Mouse (Mus musculus): Measurements from ENCODE around the gene Snx29.

DNA sequence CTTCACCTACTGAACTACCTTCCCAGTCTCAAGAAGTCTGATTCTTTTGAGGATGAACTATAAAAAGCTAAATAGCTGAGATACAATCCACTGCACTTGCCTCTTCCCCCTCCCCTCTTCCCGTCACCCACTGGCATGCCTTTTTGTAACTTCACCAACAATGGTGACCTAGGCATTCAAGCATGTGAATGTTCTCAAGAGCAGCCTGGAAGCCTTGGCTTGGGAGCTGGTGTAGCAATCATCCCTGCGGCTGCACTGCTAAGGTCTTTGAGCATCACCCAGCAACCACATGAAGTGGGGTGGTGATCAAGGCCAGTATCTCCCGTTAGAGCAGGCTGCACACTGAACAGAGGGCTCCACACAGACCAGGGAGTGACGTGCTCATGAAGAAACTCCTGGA lies 471.9 kb downstream of the Snx29 start:
- TF ChIP-seq CTCF (IDR thresholded peaks at IDR 0.05; ENCODE audit: borderline replicate concordance, extremely low read depth, insufficient read depth, insufficient read length) (no peak), POLR2A (IDR thresholded peaks at IDR 0.05; ENCODE audit: borderline replicate concordance, extremely low read depth, insufficient read depth, insufficient read length, poor library complexity, severe bottlenecking) (no peak)
